In genomic region chr7:35233861-35234260, GRCm38 (mm10) we compare ENCODE assay signal across 8 mouse cellular contexts. TPM values are rescaled to one million over a fixed set of nuclear protein-coding genes. Genes with fewer than 3 reads are reported as not detected.
DNase-seq lines count a peak whose midpoint lies in the region; ATAC-seq and TF ChIP-seq lines count a peak whose summit lies in the region.

No protein-coding gene starts in this region.

- H3K9me3 ChIP-seq in heart, embryonic 14.5 days (ENCODE audit: control insufficient read depth, low read length), result peaks cover 10% of the 10 kb centered on the region
- no peaks in the 10 kb centered on the region for H3K9me3 ChIP-seq in G1E (replicated peaks)
- 0 out of 2 replicates have a peak, but pooled peaks cover 4% of the 10 kb centered on the region for H3K9me3 ChIP-seq in forebrain, embryonic 12.5 days
- H3K9me3 ChIP-seq in liver, embryonic 16.5 days (replicated peaks; ENCODE audit: control insufficient read depth, low read length), result no peaks in the 10 kb centered on the region; the same call in 1 of the 2 replicates

- H3K4me3 ChIP-seq in heart, embryonic 14.5 days (ENCODE audit: control insufficient read depth in 1 of 2, insufficient read depth in 1 of 2, low read depth in 1 of 2, low read length in 2 of 2), result peak overlapping the region; percentile 59 to 80
- peak overlapping the region; percentile 73 for H3K4me3 ChIP-seq in G1E (ENCODE audit: low read depth, low read length)
- peak overlapping the region; percentile 62 for H3K4me3 ChIP-seq in forebrain, embryonic 12.5 days (replicated peaks)
- peak overlapping the region; percentile 75 for H3K4me3 ChIP-seq in liver, embryonic 16.5 days (ENCODE audit: low read depth, low read length)

- peak overlapping the region; percentile 73 for H3K4me2 ChIP-seq in heart, embryonic 14.5 days (ENCODE audit: low read length)
- peak overlapping the region; percentile 56 for H3K4me2 ChIP-seq in forebrain, embryonic 12.5 days
- H3K4me2 ChIP-seq in liver, embryonic 16.5 days (ENCODE audit: low read depth, low read length), result peak overlapping the region; percentile 69

- H3K27ac ChIP-seq in heart, embryonic 14.5 days (replicated peaks in 1 of 2; ENCODE audit: control insufficient read depth in 1 of 2, insufficient read depth in 1 of 2, low read depth in 2 of 2, low read length in 2 of 2), result peak overlapping the region; percentile 91 to 93; a peak in 2 of 4 replicates
- peak overlapping the region; percentile 90 for H3K27ac ChIP-seq in forebrain, embryonic 12.5 days
- H3K27ac ChIP-seq in liver, embryonic 16.5 days (ENCODE audit: low read length), result no peak overlapping the region

- H3K27me3 ChIP-seq in heart, embryonic 14.5 days (ENCODE audit: control insufficient read depth, insufficient read depth, low read length), result no peaks in the 10 kb centered on the region
- no peaks in the 10 kb centered on the region; the same call in 1 of the 2 replicates for H3K27me3 ChIP-seq in G1E (ENCODE audit: insufficient read depth, low read length)
- H3K27me3 ChIP-seq in forebrain, embryonic 12.5 days, result no peaks in the 10 kb centered on the region
- H3K27me3 ChIP-seq in liver, embryonic 16.5 days (ENCODE audit: control insufficient read depth, insufficient read depth, low read depth, low read length), result no peaks in the 10 kb centered on the region

- intact Hi-C loops in left cerebral cortex, postnatal 14 days (cut with DNase I), result no loop called here

- H3K4me1 ChIP-seq in heart, embryonic 14.5 days (ENCODE audit: control insufficient read depth in 2 of 2, insufficient read depth in 2 of 2, low read length in 2 of 2), result peaks cover 0 to 4% of the 10 kb centered on the region in 2 experiments; a peak in 1 of 4 replicates
- H3K4me1 ChIP-seq in G1E (ENCODE audit: insufficient read depth, low read depth, low read length), result peaks cover 19% of the 10 kb centered on the region
- H3K4me1 ChIP-seq in forebrain, embryonic 12.5 days, result peaks cover 19% of the 10 kb centered on the region
- H3K4me1 ChIP-seq in liver, embryonic 16.5 days (ENCODE audit: control insufficient read depth, low read depth, low read length), result peaks cover 7% of the 10 kb centered on the region

- H3K36me3 ChIP-seq in heart, embryonic 14.5 days (ENCODE audit: control insufficient read depth, insufficient read depth, low read length), result no peaks in the 10 kb centered on the region
- no peaks in the 10 kb centered on the region for H3K36me3 ChIP-seq in G1E (replicated peaks)
- no peaks in the 10 kb centered on the region for H3K36me3 ChIP-seq in forebrain, embryonic 12.5 days (replicated peaks)
- no peaks in the 10 kb centered on the region for H3K36me3 ChIP-seq in liver, embryonic 16.5 days (ENCODE audit: control insufficient read depth, insufficient read depth)

- 50% methylated on average over 12 of the region's 12 CpGs for WGBS in heart, embryonic 14.5 days
- 42% methylated on average over 12 of the region's 12 CpGs for WGBS in forebrain, embryonic 12.5 days
- WGBS in liver, embryonic 16.5 days (ENCODE audit: insufficient replicate concordance), result 59% methylated on average over 12 of the region's 12 CpGs

- no peak for ATAC-seq in heart, embryonic 14.5 days (ENCODE audit: insufficient number of reproducible peaks, insufficient read depth, low FRiP score, low read depth)
- no peak for ATAC-seq in G1E (ENCODE audit: extremely low read depth, insufficient number of reproducible peaks, low FRiP score, poor library complexity, severe bottlenecking)
- ATAC-seq in forebrain, embryonic 12.5 days (ENCODE audit: low FRiP score), result no peak
- ATAC-seq in liver, embryonic 16.5 days (ENCODE audit: low read depth), result no peak

- peak overlapping the region; percentile 71 for H3K9ac ChIP-seq in heart, embryonic 14.5 days (ENCODE audit: low read length)
- peak overlapping the region; percentile 65 for H3K9ac ChIP-seq in forebrain, embryonic 12.5 days
- peak overlapping the region; percentile 66 for H3K9ac ChIP-seq in liver, embryonic 16.5 days (ENCODE audit: low read depth, low read length)

- no peak for DNase-seq in heart, adult 11 months
- no peak for DNase-seq in G1E (ENCODE audit: low spot score)
- no peak for DNase-seq in frontal cortex, postnatal 10 days (ENCODE audit: low spot score in 2 of 2)
- no peak for DNase-seq in left cerebral cortex, postnatal 14 days (ENCODE audit: low spot score in 2 of 2)
- DNase-seq in thymus, postnatal 0 days (ENCODE audit: low spot score), result no peak

- TF ChIP-seq CTCF in G1E (IDR thresholded peaks at IDR 0.05; ENCODE audit: low read depth, low read length), result no peak

RNA-seq across cellular contexts. Expression of gene Lrp3, which starts 18.6 kb away (rescaled TPM):
- 1.2 and 1.3 TPM in 2 replicates for polyA plus RNA-seq in heart, embryonic 14.5 days (2014; fragmentation: Nextera tagmentation; extraction: Ambion mirVana)
- total RNA-seq in G1E (2014; fragmentation: Nextera tagmentation) (not detected in 2 replicates), G1E (2017) (0.06 and 0.16 TPM in 2 replicates)
- polyA plus RNA-seq in G1E (2012), result not detected in 2 replicates
- 15.3 and 16.0 TPM in 2 replicates for polyA plus RNA-seq in forebrain, embryonic 12.5 days (2016; fragmentation: Nextera tagmentation; extraction: Ambion mirVana)
- 0.39 and 0.42 TPM in 2 replicates for polyA plus RNA-seq in liver, embryonic 16.5 days (2015; fragmentation: Nextera tagmentation; extraction: Ambion mirVana)
- 10 to 100 TPM; 83.8 to 84.6 TPM for total RNA-seq in left cerebral cortex, postnatal 14 days (2021)
- 0.42 and 0.43 TPM in 2 replicates for polyA plus RNA-seq in thymus, postnatal 0 days (2015; fragmentation: Nextera tagmentation; extraction: Ambion mirVana)

RNA-seq across cellular contexts. Expression of gene Slc7a10, which starts 47.7 kb away (rescaled TPM):
- 0.62 and 1.8 TPM in 2 replicates for polyA plus RNA-seq in heart, embryonic 14.5 days (2014; fragmentation: Nextera tagmentation; extraction: Ambion mirVana)
- not detected in 2 replicates for total RNA-seq in G1E (2014; fragmentation: Nextera tagmentation)
- 0.22 TPM in 1 of 2 replicates, not detected in the other for total RNA-seq in G1E (2017)
- not detected in 2 replicates for polyA plus RNA-seq in G1E (2012)
- 1.5 and 1.6 TPM in 2 replicates for polyA plus RNA-seq in forebrain, embryonic 12.5 days (2016; fragmentation: Nextera tagmentation; extraction: Ambion mirVana)
- 0.50 and 0.64 TPM in 2 replicates for polyA plus RNA-seq in liver, embryonic 16.5 days (2015; fragmentation: Nextera tagmentation; extraction: Ambion mirVana)
- total RNA-seq in left cerebral cortex, postnatal 14 days (2021), result 10 to 100 TPM; 45.4 to 48.0 TPM
- 0.28 and 0.33 TPM in 2 replicates for polyA plus RNA-seq in thymus, postnatal 0 days (2015; fragmentation: Nextera tagmentation; extraction: Ambion mirVana)
